Mouse (Mus musculus) neural tube, embryonic 11.5 days (tissue): ENCODE measurements around the gene Cacfd1. TPM values are rescaled to one million over a fixed set of nuclear protein-coding genes. Genes with fewer than 3 reads are reported as not detected.
A peak's percentile ranks its signal among the peaks of the same experiment; 100 is the strongest.

Source experiments
- ATAC-seq: fragments of 200-750 bp; cut with Nextera tagmentation; 2 replicates; pipeline ENCODE4 v1.8.0; 2017; ENCODE audit warnings: moderate number of reproducible peaks, mild to moderate bottlenecking, moderate TSS enrichment, moderate library complexity; ENCODE audit not compliant: insufficient read depth, low FRiP score, low TSS enrichment
- DNase-seq: peaks from one replicate; pipeline ENCODE4 v3.0.0-alpha.2; 2015; ENCODE audit warnings: low spot score
- H3K27ac ChIP-seq: fragments of 300-500 bp; sonication (generic); 2 replicates; pipeline ENCODE4 v1.5.1; 2014; ENCODE audit warnings: low read depth, mild to moderate bottlenecking, low read length
- H3K27me3 ChIP-seq: fragments of 300-500 bp; sonication (generic); 2 replicates; pipeline ENCODE4 v1.6.1; 2014; ENCODE audit warnings: mild to moderate bottlenecking, low read length, mixed read lengths; ENCODE audit not compliant: control insufficient read depth, insufficient read depth
- H3K36me3 ChIP-seq: fragments of 300-500 bp; sonication (generic); 2 replicates; pipeline ENCODE4 v1.6.1; 2014; ENCODE audit warnings: mild to moderate bottlenecking, low read length, moderate library complexity, mixed read lengths; ENCODE audit not compliant: control insufficient read depth, insufficient read depth
- H3K4me1 ChIP-seq: fragments of 300-500 bp; sonication (generic); 2 replicates; pipeline ENCODE4 v1.6.1; 2014; ENCODE audit warnings: low read length, mixed read lengths; ENCODE audit not compliant: control insufficient read depth, insufficient read depth
- H3K4me2 ChIP-seq: fragments of 300-500 bp; sonication (generic); 2 replicates; pipeline ENCODE4 v1.6.1; 2014; ENCODE audit warnings: low read depth, mild to moderate bottlenecking, moderate library complexity
- H3K4me3 ChIP-seq: fragments of 300-500 bp; sonication (generic); 2 replicates; pipeline ENCODE4 v1.5.1; 2014; ENCODE audit warnings: low read depth, low read length
- H3K9ac ChIP-seq: fragments of 300-500 bp; sonication (generic); 2 replicates; pipeline ENCODE4 v1.6.1; 2014; ENCODE audit warnings: mild to moderate bottlenecking, low read length
- H3K9me3 ChIP-seq: fragments of 300-500 bp; sonication (generic); 2 replicates; pipeline ENCODE4 v1.6.1; 2016; ENCODE audit warnings: low read length; ENCODE audit not compliant: control insufficient read depth
- WGBS: fragments of 180-500 bp; shearing (Covaris S2); extraction: QIAGEN DNeasy Blood & Tissue Kit; methylation state at CpG from one replicate; pipeline ENCODE4 v1.1.7; 2014; 5-methylcytosine and 5-hydroxymethylcytosine counted together
- polyA plus RNA-seq: library from polyadenylated mRNA; unstranded; fragments of >200 nt; fragmentation: Nextera tagmentation; extraction: Ambion mirVana; gene quantifications from 2 replicates; pipeline ENCODE4 v1.2.1, GENCODE M21; 2014

The Cacfd1 gene
- polyA plus RNA-seq, 1 experiment from 2014 or later, result 121 TPM

DNA sequence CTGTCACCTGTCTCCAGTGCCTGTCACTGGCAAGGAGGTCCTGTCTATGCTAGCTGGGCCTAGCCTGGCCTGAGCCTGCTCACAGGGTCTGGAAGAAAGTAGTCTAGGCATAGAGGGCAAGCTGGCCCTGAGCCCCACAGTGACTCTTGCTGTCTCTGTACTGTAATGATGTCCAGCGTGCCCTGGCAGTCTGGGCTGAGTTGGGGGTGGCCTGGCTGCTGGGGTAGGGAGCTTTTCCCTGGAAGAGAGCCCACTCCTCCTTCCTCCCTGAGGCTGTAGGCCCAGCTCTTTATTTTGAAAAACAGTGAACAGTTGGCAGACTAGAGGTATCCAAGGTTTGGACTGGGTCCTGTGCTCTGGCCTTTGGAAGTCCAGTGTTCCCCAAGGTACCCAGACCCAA is 11.4 kb downstream of the Cacfd1 start:
- Histone ChIP-seq H3K9me3 (no peaks in the 10 kb centered on the region), H3K27me3 (no peaks in the 10 kb centered on the region), H3K4me1 (no peaks in the 10 kb centered on the region), H3K4me2 (no peak overlapping the region), H3K27ac (no peak overlapping the region), H3K9ac (no peak overlapping the region), H3K36me3 (peaks cover 7% of the 10 kb centered on the region), H3K4me3 (no peak overlapping the region)
- ATAC-seq (no peak), DNase-seq (no peak)
- 94% methylated on average over 1 of the region's 1 CpGs for WGBS

DNA sequence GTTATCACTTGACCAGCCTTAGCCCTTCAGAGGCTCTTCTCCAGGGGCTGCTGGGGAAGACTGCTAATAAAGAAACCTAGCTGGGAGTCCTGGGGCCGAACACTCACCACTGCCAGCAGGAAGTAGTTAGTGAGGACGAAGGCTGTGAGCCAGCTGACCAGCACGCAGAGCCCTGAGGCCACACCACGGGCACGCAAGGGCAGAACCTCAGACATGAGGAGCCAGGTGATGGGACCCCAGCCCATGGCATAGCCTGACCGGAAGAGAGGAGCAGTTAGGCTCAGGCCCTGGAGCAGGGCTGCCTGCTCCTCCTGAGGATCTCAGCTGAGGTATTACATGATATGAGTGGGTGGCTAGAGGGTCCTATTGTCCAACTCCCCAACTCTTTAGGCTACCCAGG is 12.9 kb downstream of the Cacfd1 start:
- Histone ChIP-seq H3K36me3 (peaks cover 5% of the 10 kb centered on the region; the same call in 1 of the 2 replicates), H3K4me3 (no peak overlapping the region), H3K9me3 (no peaks in the 10 kb centered on the region), H3K27ac (no peak overlapping the region), H3K27me3 (no peaks in the 10 kb centered on the region), H3K9ac (no peak overlapping the region), H3K4me1 (no peaks in the 10 kb centered on the region), H3K4me2 (no peak overlapping the region)
- DNase-seq, result no peak
- WGBS, result 77% methylated on average over 6 of the region's 6 CpGs
- no peak for ATAC-seq

DNA sequence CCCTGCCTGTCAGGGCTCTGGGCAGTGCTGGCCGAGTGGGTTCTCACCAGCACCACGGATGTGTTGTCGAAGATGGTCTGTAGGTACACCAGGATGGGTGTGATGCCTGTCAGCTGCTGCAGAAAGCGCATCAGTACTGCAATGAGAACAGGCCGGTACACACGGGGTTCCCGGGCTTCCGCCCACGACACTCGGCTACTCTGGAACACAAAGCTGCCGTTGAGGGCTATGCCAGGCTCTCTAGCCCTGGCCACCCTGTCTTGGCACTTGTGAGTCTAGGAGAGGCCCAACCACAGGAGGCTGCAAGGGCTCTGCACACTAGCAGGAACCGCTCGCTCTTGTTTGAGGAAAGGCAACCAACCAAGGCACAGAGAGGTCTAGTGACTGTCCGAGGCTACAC is 14.4 kb downstream of the Cacfd1 start:
- Histone ChIP-seq H3K4me2 (no peak overlapping the region), H3K4me1 (peaks cover 3% of the 10 kb centered on the region; the same call in 1 of the 2 replicates), H3K36me3 (no peaks in the 10 kb centered on the region), H3K9ac (no peak overlapping the region), H3K27me3 (no peaks in the 10 kb centered on the region), H3K4me3 (no peak overlapping the region), H3K27ac (no peak overlapping the region), H3K9me3 (no peaks in the 10 kb centered on the region)
- DNase-seq (no peak), ATAC-seq (no peak)
- 88% methylated on average over 14 of the region's 14 CpGs for WGBS

DNA sequence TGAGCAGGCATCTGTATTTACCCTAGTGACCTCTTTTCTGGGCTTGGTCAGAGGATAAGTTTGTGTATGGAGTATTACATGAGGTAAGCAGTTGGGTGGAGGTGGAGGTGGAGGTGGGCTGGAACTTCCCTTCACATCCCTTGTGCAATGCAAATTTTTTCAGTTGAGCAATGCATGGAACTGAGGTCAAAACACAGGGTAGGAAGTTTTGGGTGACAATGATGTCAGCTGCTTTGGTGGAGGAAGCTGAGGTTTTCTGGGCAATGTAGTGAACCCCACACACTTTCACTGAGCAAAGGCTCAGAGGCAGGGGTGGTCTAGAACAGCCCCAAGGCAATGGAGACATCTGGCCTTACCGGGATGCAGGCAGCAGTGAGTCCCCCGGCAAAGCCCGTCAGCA is 15.8 kb downstream of the Cacfd1 start:
- Histone ChIP-seq H3K4me3 (no peak overlapping the region), H3K9ac (no peak overlapping the region), H3K36me3 (no peaks in the 10 kb centered on the region), H3K9me3 (no peaks in the 10 kb centered on the region), H3K4me2 (no peak overlapping the region), H3K27me3 (no peaks in the 10 kb centered on the region), H3K4me1 (peaks cover 3% of the 10 kb centered on the region; the same call in 1 of the 2 replicates), H3K27ac (no peak overlapping the region)
- WGBS, result 80% methylated on average over 3 of the region's 3 CpGs
- DNase-seq, result no peak
- ATAC-seq, result no peak

DNA sequence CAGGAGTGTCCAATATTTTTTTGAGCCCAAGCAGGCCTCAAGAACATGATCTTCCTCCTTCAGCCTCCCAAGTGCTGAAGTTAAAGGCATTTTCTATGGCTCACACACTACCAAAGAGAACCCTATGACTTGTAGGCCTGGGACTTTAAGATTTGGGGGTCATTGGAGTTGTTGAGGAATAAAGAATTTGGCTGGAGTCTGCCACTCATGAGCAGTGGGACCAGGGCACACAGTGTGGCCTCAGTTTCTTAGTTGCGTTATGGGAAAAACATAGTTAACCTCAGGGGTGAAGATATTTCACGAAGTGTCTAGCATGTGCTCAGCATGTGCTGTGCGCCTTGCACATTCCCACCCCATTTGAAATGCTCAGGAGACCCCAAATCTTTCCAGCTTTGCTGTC is 16.6 kb downstream of the Cacfd1 start:
- no peaks in the 10 kb centered on the region for H3K36me3 ChIP-seq
- DNase-seq (no peak), ATAC-seq (no peak)
- H3K9me3 ChIP-seq, result no peaks in the 10 kb centered on the region
- H3K4me2 ChIP-seq, result no peak overlapping the region
- WGBS, result 87% methylated on average over 3 of the region's 3 CpGs
- no peak overlapping the region for H3K4me3 ChIP-seq
- H3K4me1 ChIP-seq, result peaks cover 3% of the 10 kb centered on the region; the same call in 1 of the 2 replicates
- H3K9ac ChIP-seq, result no peak overlapping the region
- no peaks in the 10 kb centered on the region for H3K27me3 ChIP-seq
- H3K27ac ChIP-seq, result no peak overlapping the region

DNA sequence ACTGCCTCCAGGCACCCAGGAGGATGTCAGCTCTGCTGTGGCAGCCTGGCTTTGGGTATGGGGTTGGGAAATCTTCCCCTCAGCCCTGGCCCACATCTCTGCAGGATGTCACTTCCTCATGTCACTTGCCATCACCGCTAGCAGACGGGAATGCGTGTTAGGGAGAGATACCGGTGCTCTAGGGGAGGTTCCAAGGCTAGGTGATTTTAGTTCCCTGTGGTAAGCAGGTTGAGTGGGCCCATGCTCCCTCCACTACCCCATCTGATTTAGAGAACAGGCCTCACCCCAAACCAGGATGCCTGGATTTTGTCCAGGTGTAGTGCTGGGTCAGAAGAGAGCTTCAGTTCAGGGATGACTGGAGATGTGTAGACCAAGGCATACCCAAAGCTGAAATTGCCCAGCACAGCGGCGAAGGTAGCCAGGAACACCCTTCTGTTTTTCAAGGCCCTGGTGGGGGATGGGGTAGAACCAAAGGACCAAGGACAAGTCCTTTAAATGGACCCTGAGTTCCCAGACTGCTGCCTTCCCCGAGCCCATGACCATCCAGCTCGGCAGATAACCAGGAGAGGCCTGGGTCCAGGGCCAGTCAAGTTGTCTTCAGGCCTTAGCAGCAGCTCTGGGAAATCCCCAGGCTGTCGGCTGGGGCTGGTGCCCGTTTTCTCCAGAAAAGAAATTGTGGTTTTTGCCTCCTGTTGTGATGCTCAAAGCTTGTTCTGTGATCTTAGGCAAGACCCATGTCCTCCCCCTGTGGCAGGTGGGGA is 17.3 kb downstream of the Cacfd1 start:
- peaks cover 3% of the 10 kb centered on the region; the same call in 1 of the 2 replicates for H3K4me1 ChIP-seq
- H3K4me2 ChIP-seq, result peak overlapping the region; percentile 54
- H3K9ac ChIP-seq, result peak overlapping the region; percentile 57; the same call in 1 of the 2 replicates
- DNase-seq (no peak), ATAC-seq (no peak)
- no peaks in the 10 kb centered on the region for H3K36me3 ChIP-seq
- no peak overlapping the region for H3K27ac ChIP-seq
- H3K9me3 ChIP-seq, result no peaks in the 10 kb centered on the region
- WGBS, result 72% methylated on average over 10 of the region's 10 CpGs
- no peaks in the 10 kb centered on the region for H3K27me3 ChIP-seq
- H3K4me3 ChIP-seq, result peak overlapping the region; percentile 28; the same call in 1 of the 2 replicates

DNA sequence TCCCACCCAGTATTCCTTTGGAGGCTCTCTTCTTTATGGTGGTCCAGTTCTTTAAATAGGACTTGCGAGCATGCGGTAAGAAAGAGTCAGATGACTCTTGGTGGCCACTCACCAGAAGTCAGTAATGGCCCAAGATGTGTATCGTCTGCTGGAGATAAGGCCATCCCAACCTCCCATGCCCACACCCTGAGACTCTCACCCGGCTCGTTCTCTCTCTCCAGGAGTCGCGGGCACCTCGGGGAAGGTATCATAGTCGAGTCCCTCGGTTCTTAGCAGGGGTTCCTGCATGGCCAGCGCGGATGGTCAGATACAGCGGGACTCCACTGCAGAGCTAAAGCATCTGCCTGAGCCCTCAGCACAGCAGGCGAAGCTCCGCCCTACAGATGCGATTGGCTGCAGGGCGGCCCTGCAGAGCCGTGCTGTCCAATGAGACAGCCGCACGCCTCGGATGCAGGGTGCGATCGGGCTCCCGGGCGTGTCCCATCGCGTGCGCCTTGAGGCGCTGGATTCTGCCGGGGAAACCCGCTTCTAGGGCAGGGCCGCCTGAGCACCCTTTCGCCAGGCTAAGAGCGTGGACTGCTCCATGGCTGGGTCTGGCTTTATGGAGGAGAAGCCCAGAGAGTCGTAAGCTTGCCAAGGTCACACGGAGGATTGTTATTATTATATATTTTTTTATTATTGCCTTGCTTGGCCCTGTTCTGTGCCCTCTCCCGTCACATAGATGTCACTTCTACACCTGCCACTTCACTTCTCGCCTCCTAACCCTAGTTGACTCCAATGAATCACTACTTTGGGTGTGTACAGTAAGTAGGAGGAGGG is 18.1 kb downstream of the Cacfd1 start, which contains the start of gene Slc2a6:
Slc2a6 (minus strand) TSS at position 381 of the 819 bp plus-strand sequence.
- Histone ChIP-seq H3K36me3 (no peaks in the 10 kb centered on the region), H3K27me3 (no peaks in the 10 kb centered on the region), H3K4me3 (peak within 1 kb of the TSS; percentile 28), H3K9ac (peak within 1 kb of the TSS; percentile 57), H3K4me2 (peak within 1 kb of the TSS; percentile 54), H3K27ac (no peak within 1 kb of the TSS), H3K4me1 (peaks cover 3% of the 10 kb centered on the region; the same call in 1 of the 2 replicates), H3K9me3 (no peaks in the 10 kb centered on the region)
- DNase-seq (peak; percentile 89), ATAC-seq (peak; percentile 99)
- 2% methylated on average over 38 of the region's 38 CpGs for WGBS

DNA sequence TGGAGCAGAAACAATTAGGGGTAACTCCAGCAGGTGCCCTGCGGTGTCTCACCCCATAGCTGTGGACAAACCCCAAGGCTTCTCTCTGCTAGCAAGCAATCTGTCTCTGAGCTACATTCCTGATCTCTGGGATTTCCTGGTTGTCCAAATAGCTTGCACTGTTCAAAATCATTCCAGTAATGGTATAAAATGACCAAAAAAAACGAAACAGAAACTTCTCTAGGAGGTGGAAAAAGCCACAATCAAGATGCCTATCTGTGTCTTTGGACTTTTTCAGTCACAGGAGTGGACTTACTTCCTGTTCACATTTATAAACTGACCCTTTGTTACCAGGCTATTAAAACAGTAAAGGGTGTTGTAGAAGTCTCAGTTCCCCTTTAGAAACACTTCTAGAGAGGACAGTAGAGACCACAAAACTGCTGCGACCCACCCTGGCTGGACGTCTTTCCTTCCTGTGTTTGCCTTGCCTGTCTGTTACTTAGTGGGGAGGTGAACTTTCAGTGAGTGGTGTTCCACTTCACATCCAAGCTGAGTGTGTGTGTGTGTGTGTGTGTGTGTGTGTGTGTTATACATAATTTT is 18.8 kb downstream of the Cacfd1 start:
- Histone ChIP-seq H3K4me3 (peak overlapping the region; percentile 28; the same call in 1 of the 2 replicates), H3K4me2 (peak overlapping the region; percentile 54), H3K27me3 (no peaks in the 10 kb centered on the region), H3K9ac (no peak overlapping the region), H3K27ac (no peak overlapping the region), H3K4me1 (peaks cover 3% of the 10 kb centered on the region; the same call in 1 of the 2 replicates), H3K36me3 (no peaks in the 10 kb centered on the region), H3K9me3 (no peaks in the 10 kb centered on the region)
- ATAC-seq (no peak), DNase-seq (no peak)
- WGBS, result 76% methylated on average over 4 of the region's 4 CpGs
